Mouse (Mus musculus) splenic B cell, adult 2 months (primary cell): ENCODE results near the gene Vegfb.

Source experiments
- DNase-seq: peaks from one replicate; pipeline ENCODE4 v3.0.0-alpha.2; 2011; ENCODE audit warnings: low read depth, low spot score
- H3K27me3 ChIP-seq: 2 replicates; pipeline ENCODE4 v1.6.1; 2012; ENCODE audit warnings: mild to moderate bottlenecking, low read length, moderate library complexity, mixed read lengths; ENCODE audit not compliant: control insufficient read depth, poor library complexity, insufficient read depth, severe bottlenecking
- H3K36me3 ChIP-seq: 2 replicates; pipeline ENCODE4 v1.6.1; 2012; ENCODE audit warnings: mild to moderate bottlenecking, low read length, moderate library complexity, mixed read lengths; ENCODE audit not compliant: control insufficient read depth, poor library complexity, insufficient read depth, severe bottlenecking

Vegfb gene

GRCm38 (mm10) chr19:6987061-6987903 is at the start of gene Vegfb:
Gene Vegfb, minus strand, starts transcription at chr19:6987651.
- no peaks in the 10 kb centered on the region for H3K27me3 ChIP-seq
- DNase-seq = peak; percentile 53
- no peaks in the 10 kb centered on the region; the same call in none of the 2 replicates for H3K36me3 ChIP-seq

- DNase-seq = no peak
- H3K36me3 ChIP-seq = peaks cover 19% of the 10 kb centered on the region
Measured at GRCm38 (mm10) chr19:7034006-7034405, 46.6 kb upstream of the Vegfb start.

GRCm38 (mm10) chr19:7029531-7029930 is 42.1 kb upstream of the Vegfb start:
- no peaks in the 10 kb centered on the region for H3K27me3 ChIP-seq
- H3K36me3 ChIP-seq = peaks cover 30% of the 10 kb centered on the region
- DNase-seq = no peak

More at GRCm38 (mm10) chr19:7034006-7034405, 46.6 kb upstream of the Vegfb start:
- no peaks in the 10 kb centered on the region for H3K27me3 ChIP-seq

- Histone ChIP-seq H3K27me3 (no peaks in the 10 kb centered on the region), H3K36me3 (peaks cover 11% of the 10 kb centered on the region)
- peak; percentile 88 for DNase-seq
Measured at GRCm38 (mm10) chr19:7020224-7020641, 32.8 kb upstream of the Vegfb start.

- DNase-seq = peak; percentile 79
- Histone ChIP-seq H3K36me3 (peaks cover 10% of the 10 kb centered on the region), H3K27me3 (no peaks in the 10 kb centered on the region)
Measured at GRCm38 (mm10) chr19:7019191-7019590, 31.7 kb upstream of the Vegfb start, which contains the start of gene Fermt3. Gene Fermt3, minus strand, starts transcription at chr19:7019469.

- no peak for DNase-seq
- Histone ChIP-seq H3K27me3 (no peaks in the 10 kb centered on the region), H3K36me3 (peaks cover 14% of the 10 kb centered on the region)
Measured at GRCm38 (mm10) chr19:7018546-7018945, 31.1 kb upstream of the Vegfb start.

- peak; percentile 81 for DNase-seq
- H3K27me3 ChIP-seq = no peaks in the 10 kb centered on the region
- H3K36me3 ChIP-seq = peaks cover 16% of the 10 kb centered on the region; the same call in 1 of the 2 replicates
Measured at GRCm38 (mm10) chr19:7017541-7018457, 30.3 kb upstream of the Vegfb start.

- no peak for DNase-seq
- H3K27me3 ChIP-seq = no peaks in the 10 kb centered on the region
- peaks cover 14% of the 10 kb centered on the region; the same call in 1 of the 2 replicates for H3K36me3 ChIP-seq
Measured at GRCm38 (mm10) chr19:7014481-7015135, 27.2 kb upstream of the Vegfb start.

GRCm38 (mm10) chr19:7013984-7014383 is 26.5 kb upstream of the Vegfb start:
- H3K36me3 ChIP-seq = peaks cover 14% of the 10 kb centered on the region; the same call in 1 of the 2 replicates
- no peak for DNase-seq
- no peaks in the 10 kb centered on the region for H3K27me3 ChIP-seq

- peaks cover 14% of the 10 kb centered on the region; the same call in 1 of the 2 replicates for H3K36me3 ChIP-seq
- H3K27me3 ChIP-seq = no peaks in the 10 kb centered on the region
- no peak for DNase-seq
Measured at GRCm38 (mm10) chr19:7012426-7012825, 25.0 kb upstream of the Vegfb start.

- DNase-seq = no peak
- Histone ChIP-seq H3K27me3 (no peaks in the 10 kb centered on the region), H3K36me3 (peaks cover 3% of the 10 kb centered on the region)
Measured at GRCm38 (mm10) chr19:7006892-7007593, 19.6 kb upstream of the Vegfb start.

- DNase-seq = no peak
- Histone ChIP-seq H3K36me3 (peaks cover 11% of the 10 kb centered on the region), H3K27me3 (no peaks in the 10 kb centered on the region)
Measured at GRCm38 (mm10) chr19:6999360-7000063, 12.1 kb upstream of the Vegfb start.

GRCm38 (mm10) chr19:6997721-6998290 is 10.4 kb upstream of the Vegfb start:
- no peak for DNase-seq
- peaks cover 10% of the 10 kb centered on the region for H3K36me3 ChIP-seq
- no peaks in the 10 kb centered on the region for H3K27me3 ChIP-seq
